Mouse (Mus musculus) kidney, adult 9 months (tissue): ENCODE results near the gene Arid1a.

Source experiments
- DNase-seq: peaks from one replicate; pipeline ENCODE4 v3.0.0; 2022

Arid1a gene

DNA sequence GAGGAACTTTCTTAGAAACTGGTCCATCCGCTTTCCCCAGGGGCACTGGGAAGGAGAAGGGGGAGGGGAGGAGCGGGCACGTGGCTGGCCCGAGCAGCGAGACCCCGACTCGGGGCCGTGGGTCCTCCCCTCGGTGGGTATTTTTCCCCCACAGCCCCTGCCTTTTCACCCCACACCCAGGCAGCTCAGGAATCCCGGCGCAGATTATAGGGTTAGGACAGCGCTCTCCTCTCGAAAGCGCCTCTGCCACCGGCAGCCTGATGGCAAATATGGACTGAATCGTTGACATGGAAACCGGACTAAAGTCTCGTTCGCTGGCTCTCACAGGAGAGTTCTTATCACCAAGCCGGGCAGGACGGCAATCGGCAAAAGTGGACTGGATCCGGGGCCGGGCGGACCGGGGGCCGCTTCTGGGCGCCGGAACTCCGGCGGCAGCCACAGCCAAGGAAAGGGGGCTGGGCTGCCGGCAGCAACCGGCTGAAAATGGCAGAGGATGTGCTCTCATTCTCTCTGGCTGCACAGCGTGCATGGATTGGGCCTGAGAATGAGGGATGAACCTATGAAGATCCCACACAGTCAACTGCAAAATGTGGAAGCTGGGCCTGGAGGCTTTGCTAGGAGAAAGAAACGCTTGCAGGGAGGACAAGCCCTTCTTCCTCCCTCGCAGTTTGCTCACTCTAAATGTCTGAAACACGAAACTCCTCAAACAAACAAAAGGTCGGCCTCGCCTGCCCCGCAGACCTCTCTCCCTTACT, at the start of gene Arid1a:
Gene Arid1a, minus strand, starts transcription at position 256 of the 755 bp plus-strand sequence.
- peak; percentile 96 for DNase-seq

DNA sequence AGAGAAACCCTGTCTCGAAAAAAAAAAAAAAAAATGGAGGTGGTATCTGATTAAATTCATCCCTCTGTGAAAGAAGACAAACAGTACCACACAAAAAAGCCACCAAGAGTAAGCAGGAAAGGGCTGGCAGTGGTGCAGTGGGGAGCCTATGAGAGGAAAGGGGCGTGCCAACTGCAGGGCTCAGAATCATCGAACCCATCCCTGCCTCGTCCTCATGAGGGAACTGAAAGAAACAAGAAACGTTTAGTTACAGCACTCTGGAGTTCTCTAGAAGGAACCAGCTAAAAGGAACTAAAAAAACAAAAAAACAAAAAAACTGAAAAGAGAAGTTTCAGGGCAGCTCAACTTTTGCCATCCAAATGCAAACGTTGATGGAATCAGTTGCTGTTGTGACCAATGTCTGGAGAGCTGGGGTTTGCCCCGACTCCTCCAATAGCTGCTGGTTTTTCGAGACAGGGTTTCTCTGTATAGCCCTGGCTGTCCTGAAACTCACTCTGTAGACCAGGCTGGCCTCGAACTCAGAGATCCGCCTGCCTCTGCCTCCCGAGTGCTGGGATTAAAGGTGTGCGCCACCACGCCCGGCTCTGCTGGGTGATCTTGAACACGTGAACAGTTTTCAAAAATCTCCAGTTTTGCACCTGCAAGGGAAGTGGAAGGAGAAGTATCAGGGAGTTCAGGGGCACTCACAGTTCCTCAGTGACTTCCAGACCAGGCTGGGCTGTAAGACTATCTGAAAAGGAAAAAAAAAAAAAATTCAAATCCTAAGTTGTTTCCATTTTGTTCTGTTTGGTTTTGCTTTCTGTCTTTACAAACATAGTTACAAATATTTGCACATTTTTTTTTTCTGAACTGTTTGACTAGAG, 48.1 kb upstream of the Arid1a start:
- no peak for DNase-seq

DNA sequence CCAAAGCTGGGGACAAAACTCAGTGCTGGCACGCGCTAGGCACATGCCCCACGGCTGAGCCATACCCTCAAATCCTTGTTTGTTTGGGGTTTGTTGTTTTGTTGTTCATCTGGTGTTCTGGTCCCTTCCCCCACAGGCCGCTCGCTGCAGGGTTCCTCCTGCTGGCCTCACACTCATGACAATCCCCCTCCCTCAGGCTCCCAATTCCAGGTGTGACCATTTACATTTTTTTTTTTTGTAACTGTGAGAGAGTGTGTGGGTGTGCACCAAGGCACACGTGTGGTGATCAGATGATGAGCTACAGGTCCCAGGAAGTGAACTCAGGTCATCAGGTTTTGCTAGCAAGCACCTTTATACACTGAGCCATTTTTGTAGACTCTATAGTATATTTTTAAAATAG, 44.0 kb upstream of the Arid1a start:
- DNase-seq = no peak

DNA sequence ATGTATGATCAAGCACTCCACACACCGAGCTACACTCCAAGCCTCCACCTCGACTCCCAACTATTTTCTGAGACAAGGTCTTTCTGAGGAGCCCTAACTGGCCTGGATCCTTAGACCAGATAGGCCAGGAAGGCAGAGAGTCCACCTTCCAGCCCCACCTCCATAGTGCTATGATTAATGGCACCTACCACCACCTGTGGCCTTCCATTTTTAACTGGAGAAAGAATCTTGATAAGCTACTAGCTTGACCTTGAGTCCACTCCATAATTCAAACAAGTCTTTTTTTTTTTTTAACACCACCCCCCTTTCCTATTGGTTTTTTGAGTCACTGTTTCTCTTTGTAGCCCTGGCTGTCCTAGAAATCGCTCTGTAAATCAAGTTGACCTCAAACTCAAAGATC, 36.7 kb upstream of the Arid1a start:
- no peak for DNase-seq

DNA sequence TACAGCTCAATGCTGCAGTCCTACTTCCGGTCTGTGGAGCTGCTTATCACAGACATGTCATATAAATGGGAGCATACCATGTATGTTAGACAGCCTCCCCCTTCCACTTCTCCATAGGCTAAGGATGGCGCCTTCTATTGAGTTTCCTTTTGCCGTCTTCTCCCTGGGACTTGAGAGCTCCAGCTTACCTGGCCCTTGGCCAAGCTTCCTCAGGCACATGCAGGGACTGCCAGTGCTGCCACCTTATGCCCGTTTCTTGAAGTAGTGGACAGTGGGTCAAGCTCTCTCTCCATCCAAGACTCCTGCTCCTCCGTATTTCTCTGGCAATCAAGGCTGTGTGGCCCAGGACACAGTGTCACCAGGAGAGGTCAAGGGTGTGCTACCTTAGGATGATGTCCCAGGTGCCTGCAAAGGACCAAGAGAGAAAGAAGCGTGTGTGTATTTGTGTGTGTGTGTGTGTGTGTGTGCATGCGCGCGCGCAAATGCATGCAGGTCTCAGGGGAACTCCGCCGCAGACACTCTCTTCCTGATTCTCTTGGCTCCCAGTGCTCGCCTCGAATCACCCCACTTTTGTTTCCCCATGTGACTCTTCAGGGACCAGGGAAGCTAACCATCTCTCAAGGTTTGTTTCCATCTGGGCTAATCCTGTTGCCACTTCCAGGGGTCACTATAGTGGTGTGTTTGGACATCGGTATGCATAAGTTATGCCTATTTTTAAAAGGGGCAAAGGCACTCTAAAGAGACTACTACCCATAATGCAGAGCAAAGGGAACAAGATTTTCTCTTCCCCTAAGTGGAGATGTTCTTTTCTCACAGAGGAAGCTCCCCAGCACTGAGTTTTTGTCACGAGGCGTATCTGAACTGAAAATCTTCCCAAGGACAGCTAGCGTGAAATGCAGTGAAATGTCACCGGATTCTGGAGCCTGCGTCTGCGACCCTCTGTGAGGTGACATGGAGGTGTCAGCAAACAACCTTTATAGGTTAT, 18.3 kb upstream of the Arid1a start:
- DNase-seq = peak; percentile 95

DNA sequence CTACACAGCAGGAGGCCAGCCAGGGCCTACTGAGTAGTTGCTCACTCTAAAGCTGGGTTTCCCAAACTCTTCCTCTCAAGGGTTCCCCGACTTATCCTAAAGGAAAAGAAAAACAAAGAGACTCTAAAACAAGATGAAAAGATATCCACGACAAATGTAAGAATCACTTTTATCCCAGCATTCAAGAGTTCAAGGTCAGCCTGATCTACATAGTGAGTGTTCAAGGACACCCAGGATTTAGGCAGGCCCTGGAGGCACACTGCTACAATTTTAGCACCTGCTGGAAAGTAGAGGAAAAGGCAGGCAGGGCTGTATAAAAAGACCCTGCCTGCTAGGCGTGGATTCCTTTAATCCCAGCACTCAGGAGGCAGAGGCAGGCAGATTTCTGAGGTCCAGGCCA, 12.6 kb upstream of the Arid1a start:
- DNase-seq = no peak

DNA sequence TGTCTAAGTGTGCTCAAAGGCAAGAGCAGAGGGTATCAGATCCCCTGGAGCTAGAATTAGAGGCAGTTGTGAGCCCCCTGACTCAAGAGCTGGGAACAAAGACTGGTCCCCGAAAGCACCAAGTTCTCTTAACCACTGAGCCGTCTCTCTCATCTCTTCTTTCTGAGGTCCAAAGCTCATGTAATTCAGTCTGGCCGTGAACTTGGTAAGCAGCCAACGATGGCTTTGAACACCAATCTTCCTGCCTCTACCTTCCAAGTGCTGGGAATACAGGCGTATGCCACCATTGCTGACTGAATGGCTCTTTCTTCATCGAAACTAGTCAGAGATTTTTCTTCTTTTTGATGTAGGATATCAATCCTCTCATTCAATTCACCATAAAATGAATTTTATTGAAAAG, 6.5 kb upstream of the Arid1a start:
- peak; percentile 57 for DNase-seq

DNA sequence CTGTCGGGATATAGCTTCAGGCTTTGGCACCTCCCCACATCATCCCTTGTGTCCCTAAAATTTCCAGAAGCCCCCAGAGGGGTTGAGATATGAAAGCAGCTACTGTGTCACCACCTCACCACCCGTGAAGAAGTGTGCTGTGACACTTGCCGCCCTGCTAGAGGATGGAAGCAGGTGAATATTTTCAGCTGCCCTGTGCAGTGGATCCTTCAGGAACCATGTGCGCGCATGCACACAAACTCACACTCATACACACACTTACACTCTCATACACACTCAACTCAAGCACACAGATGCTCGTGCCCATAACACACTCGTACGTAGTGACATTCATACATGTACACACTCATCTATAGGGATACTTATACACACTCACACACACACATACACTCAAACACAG, 3.1 kb upstream of the Arid1a start:
- no peak for DNase-seq

DNA sequence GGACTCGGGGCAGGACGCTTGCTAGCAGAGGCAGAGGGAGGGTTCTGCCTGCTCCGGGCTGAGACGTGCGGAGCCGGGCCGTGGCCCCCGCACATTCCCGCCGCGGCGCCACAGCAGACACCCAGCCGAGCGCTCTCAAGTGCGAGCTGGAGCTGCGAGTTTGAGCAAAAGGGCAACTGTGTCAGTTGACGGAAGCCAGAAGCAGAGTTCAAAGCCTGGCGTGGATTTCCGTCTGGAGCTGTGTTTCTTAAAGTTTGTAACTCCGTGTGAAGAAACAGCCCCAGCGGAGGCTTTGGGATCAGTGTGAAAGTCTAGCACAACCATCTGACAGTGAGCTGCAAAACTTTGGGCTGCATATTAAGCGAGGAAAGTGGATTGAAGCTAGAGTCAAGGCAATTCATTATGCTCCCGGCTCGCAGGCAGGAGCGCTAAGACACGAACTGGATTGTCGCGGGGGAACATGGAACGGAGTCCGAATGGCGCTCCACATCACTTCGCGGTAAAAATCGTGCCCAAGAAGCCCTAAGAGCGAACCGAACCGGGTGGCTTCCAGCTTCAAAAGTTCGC, 783 bp upstream of the Arid1a start:
- DNase-seq = peak; percentile 91

DNA sequence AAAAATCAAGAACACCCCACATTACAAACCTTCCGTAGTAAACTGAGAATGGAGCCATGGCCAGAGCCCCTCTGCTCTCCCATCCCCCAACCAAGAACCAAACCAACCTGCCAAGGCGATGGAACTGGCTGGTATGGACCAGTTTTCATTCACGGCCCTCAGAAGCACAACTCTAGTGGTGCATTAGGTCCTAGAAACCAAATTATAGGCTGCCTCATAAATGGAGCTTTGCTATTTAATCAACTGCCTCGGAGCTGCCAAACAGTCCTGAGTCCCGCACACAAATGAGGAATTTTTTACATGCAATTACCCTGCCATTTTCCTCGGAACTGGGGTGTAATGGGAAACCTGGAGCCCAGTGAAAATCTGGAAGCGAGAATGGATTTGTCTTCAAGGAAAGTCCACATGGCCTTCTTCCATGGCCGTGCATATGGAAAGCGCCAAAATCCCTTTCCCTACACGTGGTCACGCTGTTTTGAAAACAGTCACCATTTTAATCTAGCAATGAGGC, 653 bp downstream of the Arid1a start:
- no peak for DNase-seq

DNA sequence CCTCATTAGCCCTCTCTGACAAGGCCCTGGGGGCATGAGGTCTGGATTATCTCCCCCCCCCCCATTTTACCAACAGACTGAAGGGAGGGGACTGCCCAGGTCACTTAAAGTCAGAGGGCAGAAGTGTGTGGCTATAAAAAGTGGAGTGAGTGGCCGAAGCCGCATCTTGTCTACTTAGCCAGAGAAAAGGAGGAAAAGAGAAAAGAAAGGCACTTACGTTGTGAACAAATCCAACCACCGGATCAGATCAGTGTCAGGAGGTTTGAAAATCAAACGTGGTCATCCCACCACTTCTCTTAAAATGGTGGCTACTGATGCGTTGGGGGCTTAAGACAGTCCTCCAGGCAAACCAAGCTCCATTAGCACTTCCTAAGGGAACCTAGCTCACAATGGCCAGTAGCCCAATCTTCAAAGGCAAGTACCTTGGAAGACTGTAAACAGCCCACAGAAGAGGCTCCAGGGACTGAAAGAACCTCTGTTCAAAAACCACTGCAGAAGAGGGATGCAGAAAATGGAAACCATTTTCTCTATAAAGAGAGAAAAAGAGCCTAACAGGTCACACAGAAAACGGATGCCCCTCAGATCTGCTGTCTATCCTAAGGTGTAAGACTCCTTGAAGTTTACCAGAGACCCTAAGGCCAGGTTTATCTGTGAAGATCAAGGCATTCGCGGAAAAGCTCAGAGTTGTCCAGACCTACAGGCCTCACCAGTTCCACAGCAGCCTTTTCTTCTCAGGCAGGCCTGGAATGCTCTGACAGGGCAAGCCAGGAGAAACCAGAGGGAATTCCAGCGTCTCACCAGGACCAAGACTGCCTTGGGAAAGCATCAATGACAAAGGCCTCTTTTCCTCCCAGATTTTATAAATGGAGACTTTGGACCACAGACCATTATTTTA, 1.5 kb downstream of the Arid1a start:
- DNase-seq = no peak

DNA sequence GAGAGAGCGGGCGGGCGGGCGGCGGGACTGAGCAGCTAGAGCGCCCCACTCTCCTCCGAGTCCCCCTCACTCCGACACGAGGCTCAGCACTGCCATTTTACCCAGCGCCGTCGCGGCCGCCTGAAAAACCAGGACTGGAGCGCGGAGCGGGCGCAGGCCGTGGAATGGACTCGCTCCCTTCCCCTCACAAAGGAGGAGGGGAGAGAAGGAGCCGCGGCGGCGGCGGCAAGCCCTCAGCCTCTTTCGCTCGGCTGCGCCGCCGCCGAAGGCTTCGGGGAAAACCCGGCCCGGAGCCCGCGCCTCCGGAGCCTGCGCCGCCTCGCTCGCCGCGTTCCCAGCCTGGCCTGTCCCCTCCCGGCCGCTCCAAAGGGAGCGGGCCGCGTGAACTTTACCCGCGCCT, 2.3 kb downstream of the Arid1a start:
- DNase-seq = peak; percentile 99

DNA sequence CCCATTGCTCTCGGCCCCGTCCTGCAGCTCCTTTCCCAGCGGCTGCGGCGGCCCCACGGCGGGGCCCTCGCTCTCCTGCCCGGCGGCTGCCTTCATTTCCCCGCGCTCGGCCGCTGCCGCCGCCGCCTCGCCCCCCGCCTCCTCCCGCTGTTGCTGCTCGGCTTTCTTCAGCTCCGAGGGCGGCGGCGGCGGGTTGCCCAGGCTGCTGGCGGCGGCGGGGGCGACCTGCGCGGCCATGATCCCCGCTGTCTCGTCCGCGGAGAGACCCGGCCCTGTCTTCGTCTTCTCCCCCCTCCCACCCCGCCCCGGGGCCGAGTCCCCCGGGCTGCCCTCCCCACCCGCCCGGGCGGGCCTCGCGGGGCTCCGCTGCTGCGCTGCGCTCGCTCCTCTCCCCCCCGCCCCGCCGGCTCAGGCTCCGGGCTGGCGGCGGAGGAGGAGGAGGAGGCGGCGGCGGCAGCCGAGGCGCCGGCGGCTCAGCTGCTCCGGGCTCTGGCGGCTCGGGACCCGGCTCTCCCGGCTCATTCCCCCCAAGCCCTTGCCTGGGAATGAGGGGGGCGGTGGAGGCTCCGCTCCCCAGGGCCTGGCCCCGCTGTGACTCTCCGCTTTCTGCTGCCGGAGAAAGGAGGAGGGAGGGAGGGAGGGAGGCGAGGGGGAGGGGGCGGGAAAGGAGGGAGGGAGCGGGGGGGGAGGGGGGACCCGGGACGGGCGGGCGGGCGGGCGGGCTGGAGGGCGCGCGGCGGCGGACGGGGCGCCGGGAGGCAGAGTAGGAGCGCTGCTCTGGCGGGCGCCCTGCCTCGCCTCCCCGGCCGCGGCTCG, 3.0 kb downstream of the Arid1a start:
- peak; percentile 65 for DNase-seq

DNA sequence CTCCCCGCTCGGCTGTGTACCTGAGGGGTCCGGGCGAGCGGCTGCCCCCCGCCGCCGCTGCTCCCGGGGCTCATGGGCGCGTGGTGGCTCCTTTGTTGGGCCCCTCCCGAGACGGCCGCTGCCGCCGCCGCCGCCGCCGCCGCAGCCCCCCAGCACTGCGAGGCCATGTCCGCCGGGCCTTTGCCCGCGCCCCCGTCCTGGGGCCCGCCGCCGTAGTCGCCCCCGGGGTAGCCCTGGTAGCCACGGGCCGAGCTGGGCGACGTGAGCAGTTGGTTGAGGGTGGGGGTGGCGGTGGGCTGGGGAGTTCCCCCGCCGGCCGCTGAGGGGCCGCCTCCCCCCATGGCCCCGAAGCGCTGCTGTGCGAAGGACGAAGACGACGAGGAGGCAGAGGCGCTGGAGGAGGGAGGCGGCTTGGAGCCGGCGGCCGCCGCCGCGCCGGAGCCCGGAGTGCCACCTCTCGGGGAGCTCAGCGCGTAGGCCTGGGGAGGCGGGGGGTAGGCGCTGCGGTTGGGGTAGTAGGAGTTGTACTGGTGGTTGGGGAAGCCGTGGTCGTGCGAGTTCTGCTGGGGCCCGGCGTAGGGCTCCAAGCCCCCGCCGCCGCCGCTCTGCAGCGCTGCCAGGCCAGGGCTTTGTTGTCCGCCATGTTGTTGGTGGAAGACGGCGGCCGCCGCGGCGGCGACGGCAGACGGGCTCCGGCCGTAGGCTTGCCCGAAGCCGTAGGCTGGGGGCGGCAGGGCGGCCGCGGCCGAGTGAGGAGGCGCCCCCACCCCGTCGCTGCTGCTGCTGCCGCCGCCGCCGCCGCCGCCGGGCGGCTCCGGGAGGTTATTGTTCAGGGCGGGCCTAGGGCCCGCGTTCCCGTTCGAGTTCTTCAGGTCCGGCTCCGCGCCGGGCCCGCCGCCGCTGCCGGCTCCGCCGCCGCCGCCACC, 3.9 kb downstream of the Arid1a start:
- peak; percentile 51 for DNase-seq

DNA sequence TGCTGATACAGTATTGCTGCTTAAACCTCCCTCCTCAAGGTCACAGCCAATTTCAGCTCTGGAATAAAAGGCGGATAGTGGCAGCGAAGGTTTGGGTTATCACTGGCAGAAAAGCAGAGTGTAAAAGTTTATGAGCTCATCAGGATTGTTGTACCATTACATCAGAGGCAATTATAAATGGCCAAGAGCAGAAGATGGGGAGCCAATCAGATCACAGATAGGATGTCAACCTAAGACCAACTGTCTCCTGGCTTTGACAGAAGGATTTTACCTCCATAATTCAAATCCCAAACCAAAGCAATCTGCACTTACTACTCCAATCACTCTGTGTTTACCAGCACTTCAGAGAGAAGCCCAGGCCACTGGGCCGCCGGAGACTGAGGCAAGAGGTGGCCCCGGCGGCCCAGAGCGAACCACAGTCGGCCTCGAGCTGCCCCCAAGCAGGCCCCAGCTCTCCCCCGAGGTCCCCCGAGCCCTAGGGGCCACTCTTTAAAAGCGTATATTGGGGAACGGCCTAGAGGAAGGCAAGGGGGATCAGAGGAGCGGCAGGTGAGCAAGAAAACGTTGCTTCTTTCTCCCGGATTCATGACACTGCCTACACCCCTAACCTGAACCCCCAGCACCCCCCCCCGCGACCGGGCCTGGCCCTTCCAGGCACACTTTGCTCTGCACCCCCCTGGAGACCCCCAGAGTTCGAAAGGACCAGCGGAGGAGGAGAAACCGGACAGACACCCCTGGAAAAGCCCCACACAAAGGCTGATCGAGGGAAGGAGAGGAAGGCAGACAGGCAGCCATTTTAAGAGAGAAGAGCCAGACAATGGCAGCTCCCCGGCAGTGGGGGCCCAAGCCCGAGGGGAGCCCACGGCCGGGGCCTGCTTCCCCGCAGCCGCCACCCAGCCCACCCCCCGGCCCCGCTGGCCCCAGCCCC, 4.8 kb downstream of the Arid1a start:
- peak; percentile 77 for DNase-seq

DNA sequence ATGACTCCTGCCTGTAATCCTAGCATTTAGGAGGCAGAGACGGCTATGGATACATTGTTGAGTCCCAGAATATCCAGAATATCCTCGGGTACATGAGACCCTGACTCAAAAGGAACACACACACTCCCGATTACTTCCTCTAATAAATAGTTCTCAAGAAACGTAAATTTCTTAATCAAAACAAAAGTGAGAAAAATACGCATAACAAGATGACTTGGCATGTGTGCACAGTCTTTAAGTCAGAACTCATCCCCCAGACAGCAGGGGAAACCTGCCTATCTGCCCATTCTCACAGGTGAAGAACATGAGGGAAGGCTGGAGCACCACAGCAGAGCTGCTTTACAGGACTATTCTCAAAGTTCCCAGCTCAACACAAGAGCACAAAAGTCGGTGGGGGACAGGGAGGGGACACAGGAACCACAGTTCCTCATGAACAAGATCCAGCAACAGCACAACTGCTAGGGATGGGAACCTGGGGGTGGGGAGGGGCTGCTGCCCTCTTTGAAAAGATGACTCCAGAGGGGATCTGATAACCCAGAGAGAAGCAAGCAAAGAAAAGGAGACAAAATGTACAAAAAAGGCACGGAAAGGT, 6.3 kb downstream of the Arid1a start:
- DNase-seq = no peak

DNA sequence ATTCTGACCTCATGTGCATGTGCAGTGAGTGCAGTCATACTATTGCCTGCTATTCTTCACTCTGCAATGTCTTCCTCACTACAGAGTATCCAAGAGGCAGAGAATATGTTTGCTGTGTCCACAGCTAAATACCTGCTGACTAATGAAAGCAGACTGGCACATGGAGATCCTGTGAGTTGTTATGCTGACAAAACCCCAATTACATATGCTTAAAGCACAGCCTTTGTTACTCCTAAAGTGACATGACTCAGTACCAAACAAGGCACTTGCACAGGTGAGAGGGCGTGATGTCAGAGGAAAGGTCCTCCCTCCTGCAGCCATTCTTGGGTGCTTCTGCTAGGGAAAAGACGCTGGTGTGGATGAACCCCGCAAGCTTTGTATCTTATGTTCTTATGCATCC, 21.3 kb downstream of the Arid1a start:
- DNase-seq = no peak

DNA sequence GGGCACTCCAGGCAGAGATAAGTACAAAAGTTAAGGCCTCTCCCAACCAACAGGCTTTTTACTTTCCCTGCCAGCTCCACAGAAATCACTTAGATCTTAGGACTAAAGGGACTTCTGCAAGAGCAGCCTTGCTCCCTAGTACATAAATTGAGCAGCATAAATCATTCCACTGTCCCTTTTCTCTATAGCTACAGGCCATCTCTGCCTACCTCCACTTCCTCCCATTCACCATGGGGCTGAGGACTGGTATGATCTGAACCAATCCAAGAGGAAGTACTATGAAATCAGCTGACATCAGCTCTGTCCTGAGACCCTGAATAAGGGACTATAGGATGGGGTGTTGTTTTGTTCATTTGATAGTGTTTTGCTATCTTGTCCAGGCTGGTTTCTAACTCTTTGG, 26.4 kb downstream of the Arid1a start:
- no peak for DNase-seq
